Mouse (Mus musculus) midbrain, embryonic 16.5 days (tissue): ENCODE results near the gene Psmd11. TPM values are rescaled to one million over a fixed set of nuclear protein-coding genes. Genes with fewer than 3 reads are reported as not detected.

ENCODE experiments used
- ATAC-seq: fragments of 200-750 bp; cut with Nextera tagmentation; 2 replicates; pipeline ENCODE4 v1.8.0; 2017; ENCODE audit warnings: moderate TSS enrichment
- H3K27ac ChIP-seq: fragments of 300-500 bp; sonication (generic); 2 replicates; pipeline ENCODE4 v1.5.1; 2014; ENCODE audit warnings: mild to moderate bottlenecking, low read length, mixed read lengths
- H3K27me3 ChIP-seq: fragments of 300-500 bp; sonication (generic); 2 replicates; pipeline ENCODE4 v1.6.1; 2014; ENCODE audit warnings: low read depth, low read length, mixed read lengths; ENCODE audit not compliant: control insufficient read depth, insufficient read depth
- H3K36me3 ChIP-seq: fragments of 300-500 bp; sonication (generic); 2 replicates; pipeline ENCODE4 v1.6.1; 2014; ENCODE audit warnings: mild to moderate bottlenecking, low read length, moderate library complexity, mixed read lengths; ENCODE audit not compliant: control insufficient read depth, insufficient read depth
- H3K4me1 ChIP-seq: fragments of 300-500 bp; sonication (generic); 2 replicates; pipeline ENCODE4 v1.6.1; 2014; ENCODE audit warnings: mild to moderate bottlenecking, low read length, mixed read lengths; ENCODE audit not compliant: control insufficient read depth, insufficient read depth
- H3K4me2 ChIP-seq: fragments of 300-500 bp; sonication (generic); 2 replicates; pipeline ENCODE4 v1.6.1; 2014; ENCODE audit warnings: mild to moderate bottlenecking, low read length, mixed read lengths
- H3K4me3 ChIP-seq: fragments of 300-500 bp; sonication (generic); 2 replicates; pipeline ENCODE4 v1.5.1; 2014; ENCODE audit warnings: low read depth, mild to moderate bottlenecking, low read length, moderate library complexity, mixed read lengths
- H3K9ac ChIP-seq: fragments of 300-500 bp; sonication (generic); 2 replicates; pipeline ENCODE4 v1.6.1; 2014; ENCODE audit warnings: low read depth, low read length, mixed read lengths
- H3K9me3 ChIP-seq: fragments of 300-500 bp; sonication (generic); replicated peaks from 2 replicates; pipeline ENCODE4 v1.6.1; 2014; ENCODE audit warnings: mild to moderate bottlenecking, low read length, mixed read lengths; ENCODE audit not compliant: control insufficient read depth, poor library complexity, severe bottlenecking
- WGBS: fragments of 180-500 bp; shearing (Covaris S2); extraction: QIAGEN DNeasy Blood & Tissue Kit; methylation state at CpG from one replicate; pipeline ENCODE4 v1.1.7; 2014; 5-methylcytosine and 5-hydroxymethylcytosine counted together
- polyA plus RNA-seq: library from polyadenylated mRNA; unstranded; fragments of >200 nt; fragmentation: Nextera tagmentation; extraction: Ambion mirVana; gene quantifications from 2 replicates; pipeline ENCODE4 v1.2.1, GENCODE M21; 2015

Gene Psmd11
- polyA plus RNA-seq, 1 experiment from 2014 or later: 270 TPM

- no peak for ATAC-seq
- Histone ChIP-seq H3K27me3 (no peaks in the 10 kb centered on the region), H3K27ac (peak overlapping the region; percentile 4; the same call in 1 of the 2 replicates), H3K9me3 (no peaks in the 10 kb centered on the region), H3K4me3 (no peak overlapping the region), H3K36me3 (no peaks in the 10 kb centered on the region), H3K4me2 (no peak overlapping the region), H3K9ac (no peak overlapping the region), H3K4me1 (peaks cover 49% of the 10 kb centered on the region)
- WGBS: 74% methylated on average over 8 of the region's 8 CpGs
These were observed 87.5 kb downstream of the Psmd11 start for GRCm38 (mm10) chr11:80515895-80516294.

DNA sequence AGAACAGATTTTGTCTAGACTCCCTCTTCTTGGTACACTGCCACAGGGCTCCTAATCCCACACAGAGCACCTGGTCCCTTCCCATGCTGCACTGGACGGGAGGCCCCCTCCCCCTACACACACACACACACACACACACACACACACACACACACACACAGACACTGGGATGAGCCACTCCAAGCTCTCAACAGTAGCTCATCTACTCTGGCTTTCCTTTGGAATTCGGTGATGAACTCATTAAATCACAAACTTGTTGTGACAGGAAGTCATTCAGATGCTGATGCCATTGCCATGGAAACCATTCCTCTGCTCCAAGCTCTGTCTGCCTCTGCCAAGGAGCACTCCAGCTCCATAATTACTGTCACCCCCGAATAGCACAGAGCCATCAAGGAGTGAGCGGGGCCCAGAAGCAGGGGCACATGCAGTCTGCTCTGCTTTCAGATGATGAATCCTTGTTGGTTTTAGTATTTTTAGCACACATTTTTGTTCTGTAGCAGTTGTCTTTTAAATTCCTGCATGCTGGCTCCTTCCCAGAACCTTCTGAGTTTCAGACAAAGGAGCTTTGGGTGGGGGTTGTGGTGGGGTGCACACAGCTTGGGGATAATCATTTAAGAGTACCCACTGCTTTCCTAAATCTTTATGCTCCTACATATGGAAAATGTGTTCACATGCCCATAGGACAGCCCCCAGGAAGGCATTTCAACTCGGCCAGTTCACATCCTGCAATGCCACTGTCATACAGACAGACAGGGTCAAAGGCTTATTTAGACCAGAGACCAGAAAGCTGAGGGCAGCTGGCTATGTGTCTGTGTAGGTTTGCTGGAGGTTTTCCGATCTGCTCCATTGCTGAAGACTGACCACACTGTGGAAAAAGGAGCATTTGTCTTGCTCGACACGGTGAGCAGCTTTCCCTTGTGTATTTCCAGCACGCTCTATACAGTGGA is 90.3 kb downstream of the Psmd11 start:
- H3K27ac ChIP-seq: peak overlapping the region; percentile 94
- H3K4me2 ChIP-seq: peak overlapping the region; percentile 25
- no peaks in the 10 kb centered on the region for H3K36me3 ChIP-seq
- H3K9me3 ChIP-seq: no peaks in the 10 kb centered on the region
- H3K9ac ChIP-seq: peak overlapping the region; percentile 50
- H3K4me3 ChIP-seq: no peak overlapping the region
- no peaks in the 10 kb centered on the region for H3K27me3 ChIP-seq
- peak; percentile 97 for ATAC-seq
- 9% methylated on average over 9 of the region's 9 CpGs for WGBS
- H3K4me1 ChIP-seq: peaks cover 41% of the 10 kb centered on the region

- Histone ChIP-seq H3K4me2 (no peak overlapping the region), H3K36me3 (no peaks in the 10 kb centered on the region), H3K4me1 (peaks cover 27% of the 10 kb centered on the region), H3K27ac (no peak overlapping the region), H3K4me3 (no peak overlapping the region), H3K9ac (no peak overlapping the region), H3K9me3 (no peaks in the 10 kb centered on the region), H3K27me3 (no peaks in the 10 kb centered on the region)
- no peak for ATAC-seq
- 71% methylated on average over 2 of the region's 2 CpGs for WGBS
These were observed 92.7 kb downstream of the Psmd11 start for GRCm38 (mm10) chr11:80521148-80521547.

Other genes with a start within 250 kb of the Psmd11 start
- gene Rnf135, start 244.8 kb upstream of the Psmd11 start, polyA plus RNA-seq: 3.0 and 3.6 TPM in 2 replicates
- 70.1 and 77.6 TPM in 2 replicates for gene Rhot1, start 219.6 kb upstream of the Psmd11 start, polyA plus RNA-seq
- 4.7 and 5.1 TPM in 2 replicates for gene Rhbdl3, start 127.7 kb upstream of the Psmd11 start, polyA plus RNA-seq
- 38.1 and 39.4 TPM in 2 replicates for gene 5730455P16Rik, start 50.6 kb upstream of the Psmd11 start, polyA plus RNA-seq
- 190 and 202 TPM in 2 replicates for gene Zfp207, start 45.3 kb upstream of the Psmd11 start, polyA plus RNA-seq
- 90.2 and 91.0 TPM in 2 replicates for gene Cdk5r1, start 48.4 kb downstream of the Psmd11 start, polyA plus RNA-seq